Mouse (Mus musculus): Measurements from ENCODE around the gene Nsun2.
"Not testable (repeated sequence)": the region's sequence is repeated elsewhere in the genome, so short reads cannot be mapped to it uniquely, and the experiment has no call there.

The Nsun2 gene

GRCm38 (mm10) chr13:69555957-69556482 lies 22.5 kb downstream of the Nsun2 start:
- DNase-seq: no peak

GRCm38 (mm10) chr13:69556728-69557127 lies 23.2 kb downstream of the Nsun2 start:
- DNase-seq: no peak

GRCm38 (mm10) chr13:69558098-69558660 lies 24.6 kb downstream of the Nsun2 start:
- peak; percentile 87 for DNase-seq

- DNase-seq: peak in 1 of 2 experiments; percentile 35
Observed at GRCm38 (mm10) chr13:69559291-69559961, 25.9 kb downstream of the Nsun2 start.

DNA sequence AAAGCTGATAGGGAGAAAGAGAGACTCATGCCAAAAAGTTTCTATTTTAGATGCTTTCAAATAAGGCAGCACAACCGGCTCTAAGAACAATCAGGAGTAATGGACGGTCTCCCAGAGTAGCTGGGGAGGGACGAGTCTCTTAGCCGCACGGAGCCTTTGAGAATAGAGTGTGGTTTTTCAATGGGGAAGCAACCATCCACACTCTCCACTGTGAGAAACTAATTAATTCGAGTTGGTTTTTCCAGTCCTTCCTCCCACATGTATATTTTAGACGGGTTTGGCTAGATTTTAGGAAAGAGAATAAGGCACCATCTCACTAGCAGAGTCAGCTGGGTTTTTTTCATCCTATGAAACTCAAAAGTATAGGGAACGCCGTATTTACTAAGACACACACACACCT lies 28.5 kb downstream of the Nsun2 start:
- DNase-seq: no peak

GRCm38 (mm10) chr13:69562654-69563574 lies 29.4 kb downstream of the Nsun2 start:
- no peak for DNase-seq

DNA sequence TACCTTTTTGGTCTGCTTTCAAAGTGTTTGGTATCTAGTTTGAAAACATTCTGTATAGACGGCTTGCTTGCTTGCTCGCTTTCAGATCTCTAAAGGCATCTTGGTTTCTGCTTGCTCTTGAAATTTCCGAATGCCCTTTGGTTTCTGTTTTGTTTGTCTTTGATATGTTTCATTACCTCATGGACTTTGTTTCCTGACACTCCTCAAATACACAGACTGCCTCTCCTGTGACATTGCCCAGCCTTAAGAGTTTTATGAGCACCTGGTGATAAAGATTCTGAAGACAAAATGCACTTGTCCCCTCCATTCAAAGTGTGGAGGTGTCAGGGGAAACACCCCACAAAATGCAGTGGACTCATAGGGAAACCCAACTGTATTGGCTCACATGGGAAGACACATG lies 30.4 kb downstream of the Nsun2 start:
- no peak for DNase-seq

DNA sequence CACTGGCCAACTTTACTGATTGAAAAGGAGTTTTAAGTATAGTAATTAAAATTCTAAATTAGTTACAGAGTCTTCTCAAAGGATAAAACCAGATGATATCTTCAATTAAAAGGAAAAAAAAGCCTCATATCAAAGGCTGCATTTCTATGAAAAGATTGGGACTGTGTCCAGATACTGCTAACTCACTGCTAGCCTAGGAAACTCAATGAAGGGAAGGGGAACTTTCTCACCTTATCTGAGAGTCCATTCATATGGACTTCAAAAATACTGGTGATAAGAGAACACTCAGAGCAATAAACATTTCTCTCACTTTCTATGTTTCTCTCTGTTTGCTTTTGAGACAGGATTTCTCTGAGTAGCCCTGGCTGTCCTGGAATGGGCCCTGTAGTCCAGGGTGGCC lies 31.0 kb downstream of the Nsun2 start:
- DNase-seq: no peak

- DNase-seq: not testable (repeated sequence)
Observed at GRCm38 (mm10) chr13:69565401-69565800, 31.9 kb downstream of the Nsun2 start.

DNA sequence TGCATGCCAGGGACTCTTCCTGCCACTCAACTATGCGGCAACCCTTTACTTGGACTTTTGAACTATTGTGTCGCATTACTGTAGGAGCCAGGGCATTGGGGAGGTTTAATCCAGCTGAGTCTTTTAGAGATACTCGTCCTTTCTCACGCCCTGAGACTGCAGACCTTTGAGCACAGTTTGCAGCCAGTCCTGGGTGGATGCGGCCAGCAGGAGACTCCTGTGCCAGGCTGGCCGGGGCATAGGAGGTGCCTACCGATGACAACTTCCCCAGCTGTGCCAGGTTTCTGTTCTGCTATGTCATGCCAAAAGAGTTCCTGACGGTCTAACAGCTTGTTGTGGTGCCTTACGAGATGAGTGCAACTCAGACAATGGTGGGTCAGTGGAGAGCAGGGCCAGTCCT lies 35.7 kb downstream of the Nsun2 start:
- DNase-seq: no peak

- no peak for DNase-seq
Observed at GRCm38 (mm10) chr13:69572594-69572993, 39.0 kb downstream of the Nsun2 start.

- DNase-seq: peak; percentile 64 to 83
Observed at GRCm38 (mm10) chr13:69576676-69577075, 43.1 kb downstream of the Nsun2 start.

DNA sequence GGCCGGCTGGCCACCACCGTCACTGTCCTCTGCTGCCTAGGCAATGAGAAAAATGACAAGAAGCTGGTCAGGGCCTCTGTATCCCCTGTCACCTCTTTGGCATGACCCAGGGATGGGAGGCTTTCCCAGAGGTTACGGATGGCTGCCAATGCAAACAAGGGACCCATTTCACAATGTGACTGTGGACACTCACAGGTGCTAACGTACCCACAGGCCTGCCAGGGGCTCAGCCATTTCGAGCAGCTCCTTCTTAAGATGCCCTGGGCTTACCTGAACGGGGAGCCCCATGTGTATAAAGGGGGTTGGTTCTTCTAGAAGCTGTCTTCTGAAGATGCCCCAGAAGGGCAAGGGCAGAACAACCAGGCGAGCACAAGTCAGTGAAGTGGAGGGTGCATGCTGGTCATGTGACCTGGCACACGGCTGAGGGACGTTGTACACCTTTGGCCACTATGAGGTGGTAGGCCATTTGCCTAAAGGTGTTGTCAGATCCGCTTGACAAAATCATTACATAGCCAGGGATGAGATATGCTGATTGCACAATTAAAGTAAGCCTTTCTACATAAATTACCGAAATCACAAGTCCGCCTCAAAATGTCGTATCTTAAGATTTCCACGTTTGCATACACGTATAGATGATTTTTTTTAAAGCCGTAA lies 43.8 kb downstream of the Nsun2 start:
- DNase-seq: peak; percentile 22

- DNase-seq: no peak
Observed at GRCm38 (mm10) chr13:69582411-69582810, 48.9 kb downstream of the Nsun2 start.

DNA sequence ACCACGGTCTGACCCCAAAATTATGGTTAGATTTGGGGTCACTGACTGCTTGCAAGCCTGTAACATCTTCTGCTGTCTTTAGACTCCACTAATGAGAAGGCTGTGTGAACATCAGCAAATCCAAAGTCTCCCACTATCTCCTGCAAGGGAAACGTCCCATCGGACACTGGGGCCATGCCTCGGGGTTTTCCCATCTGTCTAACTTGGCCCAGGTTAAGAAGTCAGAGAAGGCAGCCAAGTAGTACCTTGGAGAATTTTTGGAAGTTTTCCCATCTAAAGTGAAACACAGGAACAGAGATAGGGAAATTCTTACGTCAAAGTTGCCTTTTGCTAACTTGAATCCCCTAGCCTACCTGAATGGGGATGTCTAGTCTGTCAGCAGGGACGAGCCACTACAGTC lies 50.0 kb downstream of the Nsun2 start:
- DNase-seq: no peak

DNA sequence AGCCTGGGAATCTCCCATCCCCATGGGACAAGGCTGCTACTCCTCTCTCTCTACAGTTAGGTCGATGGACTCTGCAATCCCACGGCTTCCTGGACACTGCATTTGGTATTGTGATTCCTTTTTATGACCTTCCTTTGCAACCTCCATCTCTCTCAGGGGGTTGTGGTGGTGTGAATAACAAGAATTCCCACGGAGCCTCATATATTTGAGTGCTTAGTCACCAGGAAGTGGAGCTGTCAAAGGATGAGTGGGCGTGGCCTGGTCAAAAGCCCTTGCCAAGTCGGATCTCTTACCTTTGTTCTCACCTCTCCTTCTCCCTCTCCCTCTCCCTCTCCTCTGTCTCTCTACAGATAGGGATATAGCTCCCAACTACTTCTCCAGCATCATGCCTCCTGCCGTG lies 52.3 kb downstream of the Nsun2 start:
- no peak for DNase-seq

DNA sequence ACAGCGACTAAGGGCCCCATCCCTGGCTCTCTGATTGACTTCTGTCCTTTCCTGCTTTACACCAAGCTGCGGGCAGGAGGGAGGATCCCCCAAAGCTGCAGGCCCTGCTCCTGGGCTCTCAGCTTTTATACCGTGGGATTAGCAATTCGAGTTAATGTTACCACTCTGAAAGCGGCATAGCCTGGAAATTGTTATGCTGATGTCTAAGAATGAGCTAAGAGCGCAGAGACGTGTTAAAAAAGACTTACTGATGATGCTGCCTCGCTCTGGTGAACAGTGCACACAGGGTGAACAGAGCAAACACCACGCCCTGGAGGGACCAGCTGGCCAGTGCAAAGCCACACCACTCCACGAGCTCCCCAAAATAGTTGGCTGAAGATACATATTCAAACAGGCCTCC lies 52.8 kb downstream of the Nsun2 start:
- DNase-seq: no peak

DNA sequence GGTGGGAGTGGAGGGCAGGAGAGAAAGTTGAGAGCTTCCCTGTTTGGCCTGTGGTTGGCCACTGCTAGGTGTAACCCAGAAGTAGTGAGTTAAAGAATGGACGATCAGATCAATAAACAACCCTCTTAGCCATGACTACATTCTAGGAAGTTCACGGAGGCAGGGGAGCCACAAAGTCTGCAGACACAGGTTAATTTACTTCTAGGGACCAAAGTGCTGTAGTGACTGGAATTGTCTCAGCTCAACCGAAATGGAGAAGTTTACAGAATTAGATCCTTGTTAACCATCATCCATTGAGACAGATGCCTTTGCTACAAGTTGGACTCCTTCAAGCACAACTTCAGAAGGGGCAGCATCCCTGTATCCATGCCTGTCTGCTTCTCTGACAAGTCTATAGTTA lies 54.3 kb downstream of the Nsun2 start:
- DNase-seq: no peak

- DNase-seq: no peak
Observed at GRCm38 (mm10) chr13:69588263-69588662, 54.7 kb downstream of the Nsun2 start.

- DNase-seq: no peak
Observed at GRCm38 (mm10) chr13:69591338-69591737, 57.8 kb downstream of the Nsun2 start.

DNA sequence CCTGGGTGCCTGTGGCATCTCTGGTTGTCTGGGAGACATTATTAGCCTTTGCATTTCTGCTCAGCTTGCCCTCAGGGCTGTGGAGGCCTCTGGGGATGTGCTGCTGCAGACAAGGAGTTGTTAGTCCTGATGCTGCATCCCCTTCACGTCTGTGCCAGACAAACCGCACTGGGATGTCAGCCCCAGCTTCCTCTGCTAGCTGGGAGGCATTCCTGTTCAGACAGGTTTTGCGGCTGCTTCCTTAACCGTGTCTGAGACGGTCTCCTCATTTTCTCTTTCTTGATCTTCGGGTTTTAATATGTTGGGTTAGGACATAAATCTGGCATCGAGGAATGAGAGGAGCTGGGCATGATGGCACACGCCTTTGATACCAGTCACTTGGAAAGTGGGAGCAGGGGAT lies 58.7 kb downstream of the Nsun2 start:
- DNase-seq: no peak

GRCm38 (mm10) chr13:69593453-69593852 lies 59.9 kb downstream of the Nsun2 start:
- DNase-seq: no peak

Data from cerebellum, postnatal 14 days (tissue).